Mouse (Mus musculus): Measurements from ENCODE around the gene Fntb.

Fntb gene

DNA sequence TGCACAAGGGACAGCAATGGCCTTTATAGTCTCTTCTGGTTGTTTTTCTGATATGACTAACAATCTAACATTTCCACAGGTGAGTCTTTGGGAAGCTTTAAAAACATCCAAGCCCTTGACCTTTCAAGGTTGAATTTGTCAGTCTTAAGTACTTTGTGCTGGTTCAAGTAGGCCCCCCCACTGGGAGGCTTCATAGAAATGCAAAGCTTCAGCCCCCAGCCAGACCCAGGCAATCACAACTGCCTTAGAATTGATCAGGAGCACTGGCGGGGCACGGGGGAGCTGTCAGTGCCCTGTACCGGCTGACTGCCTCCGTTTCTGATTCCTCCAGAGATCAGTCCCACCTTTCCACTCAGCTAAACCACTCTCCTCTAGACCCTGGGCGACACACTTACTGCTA is 199.7 kb downstream of the Fntb start:
- no peak for DNase-seq

DNA sequence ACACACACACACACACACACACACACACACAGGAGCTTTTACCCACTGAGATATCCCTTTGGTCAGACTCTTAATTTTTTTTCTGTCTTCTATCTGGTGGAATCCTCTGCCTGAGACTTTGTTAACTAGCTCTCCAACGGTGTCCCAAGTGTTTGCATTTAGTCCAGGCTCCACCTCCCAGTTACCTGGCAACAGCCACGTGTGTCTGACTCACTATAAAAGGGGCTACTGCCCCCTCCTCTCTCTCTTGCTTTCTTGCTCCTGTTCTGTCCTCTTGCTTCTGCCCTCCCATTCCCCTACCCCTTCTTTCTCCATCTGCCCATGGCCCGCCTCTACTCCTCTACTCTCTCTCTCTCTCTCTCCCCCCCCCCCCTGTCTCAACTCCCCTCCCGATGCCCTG is 200.5 kb downstream of the Fntb start:
- DNase-seq = no peak
